Mouse (Mus musculus) ES-E14 (cell line): ENCODE data around the gene Zbp1. TPM values are rescaled to one million over a fixed set of nuclear protein-coding genes. Genes with fewer than 3 reads are reported as not detected.

Experiments
- DNase-seq: peaks from one replicate; pipeline ENCODE4 v3.0.0-alpha.2; 2013; ENCODE audit warnings: low read depth, low spot score
- H3K27ac ChIP-seq: 2 replicates; pipeline ENCODE4 v1.5.1; 2012; ENCODE audit warnings: low read depth, mild to moderate bottlenecking, low read length, moderate library complexity, mixed read lengths; ENCODE audit not compliant: poor library complexity, insufficient read depth, severe bottlenecking
- H3K36me3 ChIP-seq: 2 replicates; pipeline ENCODE4 v1.6.1; 2012; ENCODE audit warnings: mild to moderate bottlenecking, low read length, moderate library complexity, mixed read lengths; ENCODE audit not compliant: control insufficient read depth, poor library complexity, insufficient read depth, severe bottlenecking
- H3K4me1 ChIP-seq, 2 experiments: fragments of 150-350 bp in 1 of 2; sonication (generic) in 1 of 2; 2 replicates each; pipeline ENCODE4 v1.6.1; 2012; ENCODE audit warnings: low read length in 2 of 2, mild to moderate bottlenecking in 1 of 2, mixed read lengths in 1 of 2; ENCODE audit not compliant: control insufficient read depth in 2 of 2, insufficient read depth in 2 of 2, poor library complexity in 1 of 2
- H3K4me3 ChIP-seq, 2 experiments: fragments of 150-350 bp in 1 of 2; sonication (generic) in 1 of 2; 2 replicates each; pipeline ENCODE4 v1.5.1; 2012; ENCODE audit warnings: low read length in 2 of 2, low read depth in 1 of 2, mild to moderate bottlenecking in 1 of 2, mixed read lengths in 1 of 2; ENCODE audit not compliant: insufficient read depth in 1 of 2, poor library complexity in 1 of 2, severe bottlenecking in 1 of 2
- H3K9ac ChIP-seq: 2 replicates; pipeline ENCODE4 v1.6.1; 2012; ENCODE audit warnings: low read depth, mild to moderate bottlenecking, low read length, mixed read lengths; ENCODE audit not compliant: poor library complexity, insufficient read depth, severe bottlenecking
- H3K9me3 ChIP-seq: fragments of 150-350 bp; sonication (generic); 2 replicates; pipeline ENCODE4 v1.6.1; 2012; ENCODE audit warnings: low read depth, mild to moderate bottlenecking, low read length; ENCODE audit not compliant: control insufficient read depth, insufficient read depth
- CHD2 ChIP-seq: IDR thresholded peaks from 2 replicates; pipeline ENCODE4 v1.6.1; 2014; ENCODE audit warnings: mild to moderate bottlenecking, low read depth, low read length, inconsistent platforms
- HCFC1 ChIP-seq: IDR thresholded peaks from 2 replicates; pipeline ENCODE4 v1.6.1; 2012; ENCODE audit warnings: low read length, inconsistent platforms, borderline replicate concordance; ENCODE audit not compliant: insufficient read depth
- MAFK ChIP-seq: IDR thresholded peaks from 2 replicates; pipeline ENCODE4 v1.6.1; 2014; ENCODE audit warnings: mild to moderate bottlenecking, low read depth, low read length, inconsistent platforms; ENCODE audit not compliant: insufficient read depth
- ZC3H11A ChIP-seq: IDR thresholded peaks from 2 replicates; pipeline ENCODE4 v1.6.1; 2012; ENCODE audit warnings: low read depth, mild to moderate bottlenecking, inconsistent platforms, low read length, borderline replicate concordance
- ZNF384 ChIP-seq: IDR thresholded peaks from 2 replicates; pipeline ENCODE4 v1.6.1; 2012; ENCODE audit warnings: low read depth, low read length, inconsistent platforms
- in situ Hi-C, 2 experiments: fragments of 600-800 bp; cut with MboI; formaldehyde crosslinking; loops; one replicate each; pipeline ENCODE4 v1.15.1; 2025; ENCODE audit warnings: low sequenced_read_pairs in 2 of 2, inconsistent platforms in 1 of 2; ENCODE audit not compliant: unreplicated experiment in 2 of 2
- total RNA-seq: library from RNA; depleted of rRNA; stranded (reverse); fragments of 300-350 nt; gene quantifications from 2 replicates; pipeline ENCODE4 v1.2.3, GENCODE M21; 2012

Gene Zbp1
- total RNA-seq, 1 experiment: 0.67 TPM

GRCm38 (mm10) chr2:173223496-173223895 is 4.8 kb upstream of the Zbp1 start:
- no peak for DNase-seq
- no peak overlapping the region for H3K4me3 ChIP-seq
- no peak overlapping the region for H3K27ac ChIP-seq
- peaks cover 6 to 33% of the 10 kb centered on the region in 2 experiments for H3K4me1 ChIP-seq
- peaks cover 8% of the 10 kb centered on the region; the same call in 1 of the 2 replicates for H3K36me3 ChIP-seq
- H3K9me3 ChIP-seq: no peaks in the 10 kb centered on the region
- no peak overlapping the region for H3K9ac ChIP-seq
- in situ Hi-C loops: no loop called here
- TF ChIP-seq MAFK (no peak), CHD2 (no peak), ZC3H11A (no peak), HCFC1 (no peak), ZNF384 (no peak)

DNA sequence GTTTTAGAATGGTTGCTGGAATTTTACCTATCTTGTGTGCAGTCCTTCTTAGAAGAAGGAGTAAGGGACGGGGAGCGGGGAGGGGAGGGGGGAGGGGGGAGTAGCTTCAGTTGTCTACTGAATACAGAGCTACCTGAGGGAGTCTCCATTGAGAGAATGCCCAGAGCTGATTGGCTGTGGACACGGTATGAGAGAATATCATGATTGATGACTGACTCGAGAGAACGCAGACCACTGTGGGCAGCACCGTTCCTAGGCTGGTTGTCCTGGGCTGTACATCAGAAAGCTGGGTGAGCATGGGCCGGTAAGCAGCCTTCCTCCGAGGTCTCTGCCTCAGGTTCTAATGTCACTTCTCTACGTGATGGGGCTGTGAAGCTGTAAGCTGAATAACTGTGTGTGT is 2.0 kb upstream of the Zbp1 start:
- Histone ChIP-seq H3K9ac (no peak overlapping the region), H3K4me1 (peaks cover 3 to 26% of the 10 kb centered on the region in 2 experiments; a peak in 3 of 4 replicates), H3K36me3 (no peaks in the 10 kb centered on the region), H3K27ac (no peak overlapping the region), H3K9me3 (no peaks in the 10 kb centered on the region), H3K4me3 (no peak overlapping the region)
- in situ Hi-C loops: no loop called here
- no peak for DNase-seq
- TF ChIP-seq ZNF384 (no peak), MAFK (no peak), ZC3H11A (no peak), CHD2 (no peak)

DNA sequence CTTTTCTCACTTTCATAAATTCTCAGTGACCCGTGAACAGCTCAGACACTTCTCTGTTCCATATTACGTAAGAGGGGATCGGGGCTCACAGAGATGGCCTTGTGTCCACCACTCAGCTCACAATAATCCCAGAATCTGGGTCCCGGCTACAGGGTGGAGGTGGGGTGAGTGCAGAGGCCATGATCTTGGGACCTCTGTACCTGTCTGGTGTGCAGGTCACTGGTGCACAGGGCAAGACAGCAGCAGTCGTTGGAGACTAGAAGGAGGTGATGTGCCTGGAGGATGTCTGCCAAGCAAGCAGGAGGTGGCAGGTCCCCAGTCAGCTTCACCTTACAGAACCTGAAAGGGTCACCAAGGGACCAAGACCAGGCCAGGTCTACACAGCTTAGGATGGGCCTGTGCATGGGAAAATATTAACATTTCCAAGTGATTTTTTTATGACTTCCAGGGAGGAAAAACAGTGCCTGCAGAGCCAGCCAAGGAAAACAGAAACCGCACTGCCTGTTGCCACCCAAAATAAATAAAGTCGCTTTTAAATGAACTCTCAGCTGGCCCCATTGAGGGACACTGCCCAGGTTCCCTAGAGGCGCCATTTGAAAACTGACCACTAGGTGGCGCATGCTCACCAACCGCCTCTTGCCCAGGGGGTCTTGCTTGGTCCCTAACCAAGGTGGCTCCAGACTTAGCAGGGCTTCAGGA is 682 bp upstream of the Zbp1 start:
- in situ Hi-C loops: no loop called here
- no peaks in the 10 kb centered on the region for H3K9me3 ChIP-seq
- H3K27ac ChIP-seq: no peak overlapping the region
- DNase-seq: no peak
- H3K4me1 ChIP-seq: peaks cover 3 to 13% of the 10 kb centered on the region in 2 experiments; a peak in 3 of 4 replicates
- no peak overlapping the region for H3K4me3 ChIP-seq
- no peak overlapping the region for H3K9ac ChIP-seq
- no peaks in the 10 kb centered on the region for H3K36me3 ChIP-seq
- TF ChIP-seq ZC3H11A: no peak
- no peak for TF ChIP-seq MAFK

- peaks cover 3 to 10% of the 10 kb centered on the region in 2 experiments; a peak in 2 of 4 replicates for H3K4me1 ChIP-seq
- TF ChIP-seq ZC3H11A (no peak), ZNF384 (no peak), CHD2 (no peak), HCFC1 (no peak), MAFK (no peak)
- H3K4me3 ChIP-seq: no peak overlapping the region
- H3K9ac ChIP-seq: no peak overlapping the region
- no peak for DNase-seq
- H3K27ac ChIP-seq: no peak overlapping the region
- H3K36me3 ChIP-seq: no peaks in the 10 kb centered on the region
- in situ Hi-C loops: no loop called here
- no peaks in the 10 kb centered on the region for H3K9me3 ChIP-seq
Observed at GRCm38 (mm10) chr2:173217763-173218258, 912 bp downstream of the Zbp1 start.

GRCm38 (mm10) chr2:173217246-173217645 is 1.5 kb downstream of the Zbp1 start:
- Histone ChIP-seq H3K9me3 (no peaks in the 10 kb centered on the region), H3K9ac (no peak overlapping the region), H3K4me3 (no peak overlapping the region), H3K4me1 (peaks cover 3 to 10% of the 10 kb centered on the region in 2 experiments; a peak in 2 of 4 replicates), H3K36me3 (no peaks in the 10 kb centered on the region), H3K27ac (no peak overlapping the region)
- DNase-seq: no peak
- in situ Hi-C loops: no loop called here
- TF ChIP-seq ZNF384: no peak
- TF ChIP-seq CHD2: no peak
- TF ChIP-seq HCFC1: no peak
- no peak for TF ChIP-seq MAFK
- TF ChIP-seq ZC3H11A: no peak
